Mouse (Mus musculus) adrenal gland, adult 8-10 months (tissue): ENCODE measurements around the gene Ifna11. TPM values are rescaled to one million over a fixed set of nuclear protein-coding genes. Genes with fewer than 3 reads are reported as not detected.
A peak's percentile ranks its signal among the peaks of the same experiment; 100 is the strongest.
"Not testable (repeated sequence)": the region's sequence is repeated elsewhere in the genome, so short reads cannot be mapped to it uniquely, and the experiment has no call there.

Source experiments
- DNase-seq: peaks from one replicate; pipeline ENCODE4 v3.0.0; 2022
- total RNA-seq, 4 experiments: library from RNA; stranded (reverse); gene quantifications; 2 replicates each; pipeline ENCODE4 v1.2.4; 2022

Ifna11 gene
- total RNA-seq, result not detected

GRCm38 (mm10) chr4:88819659-88820058, at the start of gene Ifna11:
Gene Ifna11 (plus strand): TSS chr4:88819959.
- DNase-seq, result no peak

DNA sequence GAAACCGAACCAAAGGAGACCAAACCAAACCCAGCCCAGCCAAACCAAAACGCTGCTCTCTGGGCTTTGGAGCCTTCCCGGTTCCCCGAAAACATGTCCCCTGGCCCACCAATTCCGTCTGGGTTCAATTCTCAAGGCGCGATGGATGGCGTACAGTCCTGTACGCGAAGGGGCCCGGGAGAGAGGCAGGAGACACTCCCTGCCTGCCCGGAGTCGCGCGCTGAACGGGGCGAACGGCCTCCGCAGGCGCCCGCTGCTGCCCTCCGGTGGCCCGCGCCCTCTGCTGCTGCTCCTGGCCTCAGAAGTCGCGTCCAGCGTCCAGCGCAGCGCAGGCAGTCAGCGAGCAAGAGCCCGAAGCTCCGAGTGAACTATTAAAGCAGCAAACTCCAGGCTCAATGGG, 46.2 kb upstream of the Ifna11 start, which contains the start of gene Gm13290:
Gene Gm13290 (plus strand): TSS at position 301 of the 400 bp plus-strand sequence.
- DNase-seq, result not testable (repeated sequence)

DNA sequence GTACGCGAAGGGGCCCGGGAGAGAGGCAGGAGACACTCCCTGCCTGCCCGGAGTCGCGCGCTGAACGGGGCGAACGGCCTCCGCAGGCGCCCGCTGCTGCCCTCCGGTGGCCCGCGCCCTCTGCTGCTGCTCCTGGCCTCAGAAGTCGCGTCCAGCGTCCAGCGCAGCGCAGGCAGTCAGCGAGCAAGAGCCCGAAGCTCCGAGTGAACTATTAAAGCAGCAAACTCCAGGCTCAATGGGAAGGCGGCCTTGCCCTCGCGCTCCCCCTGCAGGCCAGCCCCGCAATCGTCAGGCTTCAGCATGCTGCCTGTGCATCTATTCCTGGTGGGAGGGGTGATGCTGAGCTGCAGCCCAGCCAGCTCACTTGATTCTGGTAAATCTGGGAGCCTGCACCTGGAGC, 43.1 kb upstream of the Ifna11 start, which contains the start of gene Gm13289:
Gene Gm13289 (plus strand): TSS at position 301 of the 400 bp plus-strand sequence.
- not testable (repeated sequence) for DNase-seq

GRCm38 (mm10) chr4:88779550-88779949, 40.2 kb upstream of the Ifna11 start, which contains the start of gene Gm13272:
Gene Gm13272 (plus strand): TSS chr4:88779850.
- DNase-seq, result not testable (repeated sequence)

DNA sequence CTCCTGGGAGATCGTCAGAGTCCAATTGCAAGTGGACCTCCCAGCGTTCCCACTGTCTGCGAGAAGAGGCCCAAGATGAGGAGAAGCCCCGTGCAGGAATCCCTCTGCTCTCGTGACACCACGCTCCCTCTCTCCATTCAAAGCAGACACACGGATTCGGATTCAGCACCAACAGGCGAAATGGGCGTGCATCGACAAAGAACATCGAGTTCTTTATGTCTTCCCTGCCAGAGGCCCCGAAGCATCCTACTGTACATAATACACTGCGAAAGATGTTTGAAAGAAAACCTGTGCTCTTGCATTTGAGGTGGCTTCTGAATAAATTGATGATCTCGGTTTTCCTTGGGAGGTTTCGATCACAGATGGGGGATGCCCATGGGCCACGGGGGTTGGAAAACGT, 39.4 kb upstream of the Ifna11 start:
- DNase-seq, result not testable (repeated sequence)

DNA sequence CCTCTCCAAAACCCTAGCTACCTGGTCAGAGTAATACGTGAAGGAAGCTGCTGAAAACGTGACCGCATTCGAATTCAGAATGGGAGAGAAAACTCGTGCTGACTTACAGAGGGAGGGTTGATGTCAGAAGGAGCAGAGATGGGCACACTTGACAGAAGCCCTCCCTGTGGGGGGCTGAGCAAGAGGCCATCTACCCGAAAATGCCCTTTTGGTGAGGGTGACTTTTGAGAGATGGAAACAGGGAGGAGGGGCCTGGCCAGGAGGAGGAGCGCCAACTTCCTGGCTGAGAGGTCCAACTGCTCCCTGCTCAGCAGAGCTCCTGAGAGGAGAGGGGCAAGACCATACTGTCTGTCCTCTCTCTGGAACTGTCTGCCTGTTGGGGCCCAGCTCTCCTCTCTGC, 37.9 kb upstream of the Ifna11 start, which contains the start of gene Ifnz:
Gene Ifnz (plus strand): TSS at position 301 of the 400 bp plus-strand sequence.
- not testable (repeated sequence) for DNase-seq

DNA sequence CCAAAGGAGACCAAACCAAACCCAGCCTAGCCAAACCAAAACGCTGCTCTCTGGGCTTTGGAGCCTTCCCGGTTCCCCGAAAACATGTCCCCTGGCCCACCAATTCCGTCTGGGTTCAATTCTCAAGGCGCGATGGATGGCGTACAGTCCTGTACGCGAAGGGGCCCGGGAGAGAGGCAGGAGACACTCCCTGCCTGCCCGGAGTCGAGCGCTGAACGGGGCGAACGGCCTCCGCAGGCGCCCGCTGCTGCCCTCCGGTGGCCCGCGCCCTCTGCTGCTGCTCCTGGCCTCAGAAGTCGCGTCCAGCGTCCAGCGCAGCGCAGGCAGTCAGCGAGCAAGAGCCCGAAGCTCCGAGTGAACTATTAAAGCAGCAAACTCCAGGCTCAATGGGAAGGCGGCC, 37.4 kb upstream of the Ifna11 start:
- DNase-seq, result not testable (repeated sequence)

GRCm38 (mm10) chr4:88785409-88785808, 34.4 kb upstream of the Ifna11 start, which contains the start of gene Gm13276:
Gene Gm13276 (plus strand): TSS chr4:88785709.
- not testable (repeated sequence) for DNase-seq

- DNase-seq, result peak; percentile 65
These were observed 31.4 kb upstream of the Ifna11 start, which contains the start of gene Gm13277 for GRCm38 (mm10) chr4:88788402-88788801. Gene Gm13277 (plus strand): TSS chr4:88788632.

DNA sequence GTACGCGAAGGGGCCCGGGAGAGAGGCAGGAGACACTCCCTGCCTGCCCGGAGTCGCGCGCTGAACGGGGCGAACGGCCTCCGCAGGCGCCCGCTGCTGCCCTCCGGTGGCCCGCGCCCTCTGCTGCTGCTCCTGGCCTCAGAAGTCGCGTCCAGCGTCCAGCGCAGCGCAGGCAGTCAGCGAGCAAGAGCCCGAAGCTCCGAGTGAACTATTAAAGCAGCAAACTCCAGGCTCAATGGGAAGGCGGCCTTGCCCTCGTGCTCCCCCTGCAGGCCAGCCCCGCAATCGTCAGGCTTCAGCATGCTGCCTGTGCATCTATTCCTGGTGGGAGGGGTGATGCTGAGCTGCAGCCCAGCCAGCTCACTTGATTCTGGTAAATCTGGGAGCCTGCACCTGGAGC, 28.5 kb upstream of the Ifna11 start, which contains the start of gene Gm13278:
Gene Gm13278 (plus strand): TSS at position 301 of the 400 bp plus-strand sequence.
- not testable (repeated sequence) for DNase-seq

GRCm38 (mm10) chr4:88793936-88794675, 25.7 kb upstream of the Ifna11 start, which contains the start of gene Gm13275:
Gene Gm13275 (plus strand): TSS chr4:88794487.
- DNase-seq, result peak; percentile 71

DNA sequence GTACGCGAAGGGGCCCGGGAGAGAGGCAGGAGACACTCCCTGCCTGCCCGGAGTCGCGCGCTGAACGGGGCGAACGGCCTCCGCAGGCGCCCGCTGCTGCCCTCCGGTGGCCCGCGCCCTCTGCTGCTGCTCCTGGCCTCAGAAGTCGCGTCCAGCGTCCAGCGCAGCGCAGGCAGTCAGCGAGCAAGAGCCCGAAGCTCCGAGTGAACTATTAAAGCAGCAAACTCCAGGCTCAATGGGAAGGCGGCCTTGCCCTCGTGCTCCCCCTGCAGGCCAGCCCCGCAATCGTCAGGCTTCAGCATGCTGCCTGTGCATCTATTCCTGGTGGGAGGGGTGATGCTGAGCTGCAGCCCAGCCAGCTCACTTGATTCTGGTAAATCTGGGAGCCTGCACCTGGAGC, 22.7 kb upstream of the Ifna11 start, which contains the start of gene Gm13279:
Gene Gm13279 (plus strand): TSS at position 301 of the 400 bp plus-strand sequence.
- not testable (repeated sequence) for DNase-seq

DNA sequence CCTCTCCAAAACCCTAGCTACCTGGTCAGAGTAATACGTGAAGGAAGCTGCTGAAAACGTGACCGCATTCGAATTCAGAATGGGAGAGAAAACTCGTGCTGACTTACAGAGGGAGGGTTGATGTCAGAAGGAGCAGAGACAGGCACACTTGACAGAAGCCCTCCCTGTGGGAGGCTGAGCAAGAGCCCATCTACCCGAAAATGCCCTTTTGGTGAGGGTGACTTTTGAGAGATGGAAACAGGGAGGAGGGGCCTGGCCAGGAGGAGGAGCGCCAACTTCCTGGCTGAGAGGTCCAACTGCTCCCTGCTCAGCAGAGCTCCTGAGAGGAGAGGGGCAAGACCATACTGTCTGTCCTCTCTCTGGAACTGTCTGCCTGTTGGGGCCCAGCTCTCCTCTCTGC, 20.4 kb upstream of the Ifna11 start, which contains the start of gene Gm13285:
Gene Gm13285 (plus strand): TSS at position 301 of the 400 bp plus-strand sequence.
- DNase-seq, result not testable (repeated sequence)

- DNase-seq, result not testable (repeated sequence)
These were observed 16.8 kb upstream of the Ifna11 start, which contains the start of gene Gm13287 for GRCm38 (mm10) chr4:88802954-88803353. Gene Gm13287 (plus strand): TSS chr4:88803254.

GRCm38 (mm10) chr4:88805231-88805630, 14.5 kb upstream of the Ifna11 start, which contains the start of gene Gm13288:
Gene Gm13288 (plus strand): TSS chr4:88805531.
- DNase-seq, result not testable (repeated sequence)

GRCm38 (mm10) chr4:88805761-88806160, 14.0 kb upstream of the Ifna11 start:
- peak; percentile 21 for DNase-seq

DNA sequence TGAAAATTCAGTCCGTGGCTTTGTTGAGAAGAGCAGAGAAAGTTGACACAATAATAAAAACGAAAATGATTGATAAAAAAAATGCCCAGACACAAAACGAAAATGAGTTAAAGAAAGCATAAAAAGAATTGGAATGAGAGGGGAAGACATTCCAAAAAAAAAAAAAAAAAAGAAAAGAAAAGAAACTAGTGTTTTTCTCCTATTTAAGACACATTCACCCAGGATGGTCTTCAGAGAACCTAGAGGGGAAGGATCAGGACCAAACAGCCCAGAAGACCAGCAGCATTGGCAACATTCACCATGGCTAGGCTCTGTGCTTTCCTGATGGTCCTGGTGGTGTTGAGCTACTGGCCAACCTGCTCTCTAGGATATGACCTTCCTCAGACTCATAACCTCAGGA, 3.8 kb upstream of the Ifna11 start, which contains the start of gene Ifna7:
Gene Ifna7 (plus strand): TSS at position 301 of the 400 bp plus-strand sequence.
- no peak for DNase-seq

DNA sequence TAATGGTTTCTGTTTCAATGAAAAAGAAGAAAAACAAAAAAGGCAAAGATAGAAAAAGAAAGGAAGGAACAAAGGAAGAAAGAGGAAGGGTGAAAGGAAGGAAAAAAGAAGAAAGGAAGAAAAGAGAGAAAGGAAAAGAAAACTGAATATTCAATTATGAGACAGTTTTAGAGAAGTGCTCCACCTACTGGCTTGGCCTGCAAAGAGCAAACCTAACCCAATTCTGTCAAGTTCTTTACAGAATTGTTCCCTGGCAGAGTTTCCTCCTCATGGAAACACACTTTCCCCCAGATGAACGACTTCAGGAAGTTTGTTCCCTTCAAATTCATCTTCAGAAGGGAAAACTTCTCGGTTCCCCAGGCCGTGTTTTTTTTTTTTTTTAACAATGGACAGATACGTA, 3.2 kb downstream of the Ifna11 start:
- no peak for DNase-seq

- DNase-seq, result not testable (repeated sequence)
These were observed 7.4 kb downstream of the Ifna11 start, which contains the start of gene Ifna6 for GRCm38 (mm10) chr4:88827116-88827515. Gene Ifna6 (plus strand): TSS chr4:88827416.

DNA sequence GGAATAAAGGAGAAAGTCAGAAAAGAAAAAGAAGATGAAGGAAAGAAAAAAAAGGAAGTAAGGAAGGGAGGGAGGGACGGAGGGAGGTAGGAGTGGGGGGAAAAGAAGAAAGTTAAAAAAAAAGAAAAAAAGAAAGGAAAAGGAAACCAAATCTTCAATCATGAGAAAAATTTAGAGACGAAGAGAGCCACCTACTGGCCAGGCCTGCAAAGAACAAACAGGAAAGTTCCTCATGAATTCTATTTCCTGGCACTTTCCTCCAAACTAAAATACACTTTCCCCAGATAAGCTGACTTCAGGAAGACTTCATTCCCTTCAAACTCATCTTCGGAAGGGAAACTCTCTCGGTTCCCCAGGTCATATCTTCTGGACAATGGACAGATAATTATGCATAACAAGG, 10.8 kb downstream of the Ifna11 start:
- no peak for DNase-seq

GRCm38 (mm10) chr4:88835225-88835624, 15.5 kb downstream of the Ifna11 start, which contains the start of gene Ifna5:
Gene Ifna5 (plus strand): TSS chr4:88835525.
- not testable (repeated sequence) for DNase-seq

DNA sequence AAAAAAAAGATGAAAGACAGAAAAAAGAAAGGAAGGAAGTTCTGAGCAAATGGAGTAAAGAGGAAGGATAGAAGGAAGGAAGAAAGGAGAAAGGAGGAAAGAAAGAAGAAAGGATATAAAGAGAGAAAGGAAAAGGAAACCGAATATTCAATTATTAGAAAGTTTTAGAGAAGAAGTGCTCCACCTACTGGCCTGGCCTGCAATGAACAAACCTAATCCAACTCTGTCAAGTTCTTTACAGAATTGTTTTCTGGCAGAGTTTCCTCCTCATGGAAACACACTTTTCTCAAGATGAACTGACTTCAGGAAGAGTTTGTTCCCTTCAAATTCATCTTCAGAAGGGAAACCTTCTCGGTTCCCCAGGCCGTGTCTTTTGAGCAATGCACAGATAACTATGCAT, 19.1 kb downstream of the Ifna11 start:
- no peak for DNase-seq

- DNase-seq, result no peak
These were observed 20.3 kb downstream of the Ifna11 start for GRCm38 (mm10) chr4:88840058-88840457.
